Mouse (Mus musculus) mouse embryonic stem cell (cell line): ENCODE measurements around the gene Kcnk18.

ENCODE experiments used
- in situ Hi-C, 2 experiments: fragments of 300-500 bp; cut with MboI; formaldehyde crosslinking; loops; 1 replicate in 1 of 2; 3 replicates in 1 of 2; pipeline ENCODE4 v1.14.3; 2019 to 2020; ENCODE audit warnings: low sequenced_read_pairs in 2 of 2, low pct_unique_long_range_greater_than_20kb in 1 of 2, mixed read lengths in 1 of 2; ENCODE audit not compliant: unreplicated experiment in 1 of 2

The Kcnk18 gene

DNA sequence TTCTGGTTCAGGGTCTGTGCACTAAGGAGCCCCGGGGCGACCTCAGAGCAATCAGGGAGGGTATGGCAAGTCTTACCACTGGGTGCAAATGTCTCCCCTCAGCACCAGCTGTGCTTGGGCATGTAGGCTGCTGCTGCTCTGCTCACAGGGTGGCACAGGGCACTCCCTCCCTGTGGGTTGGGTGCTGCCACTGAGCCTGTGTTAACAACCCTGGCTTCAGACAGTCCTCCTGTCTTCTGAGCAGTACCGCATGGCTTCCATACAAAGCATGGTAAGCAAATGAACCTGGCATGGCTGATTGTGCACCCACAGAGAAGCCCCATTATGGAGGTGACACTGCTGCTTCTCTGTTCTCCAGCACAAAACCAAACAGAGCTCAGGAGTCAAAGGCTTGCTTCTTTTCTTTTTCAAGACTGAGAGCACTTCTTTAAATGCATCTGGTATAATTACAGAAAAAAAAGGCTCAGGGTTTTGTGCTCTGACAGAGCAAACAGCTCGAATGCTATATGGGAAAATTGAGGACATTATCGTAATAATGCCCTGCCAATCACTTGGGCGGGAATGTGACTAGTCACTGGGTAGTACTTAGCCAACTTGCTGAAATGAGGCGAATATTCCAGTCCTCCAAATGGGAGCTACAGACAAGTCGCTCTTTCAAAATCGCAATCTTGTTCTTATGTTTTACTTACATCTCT, 46.0 kb downstream of the Kcnk18 start:
- in situ Hi-C loops: no loop called here

DNA sequence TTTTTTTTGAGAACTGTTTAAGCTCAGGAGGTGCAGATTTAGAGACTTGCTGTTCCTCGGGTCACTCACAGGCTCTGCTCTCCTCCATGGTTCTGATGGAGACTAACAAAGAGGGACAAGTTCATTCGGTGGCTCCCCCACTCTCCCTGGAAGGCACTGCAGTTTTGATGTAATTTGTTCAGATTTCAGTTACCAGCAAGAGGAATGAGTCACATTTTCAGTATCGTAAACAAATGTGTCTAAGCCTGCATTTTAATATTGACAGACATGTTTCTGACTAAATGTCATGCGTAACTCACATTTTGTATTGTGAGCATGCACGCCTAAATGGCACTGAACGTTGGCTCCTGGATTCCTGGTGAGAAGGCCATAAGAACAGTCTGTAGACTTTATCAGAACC, 46.9 kb downstream of the Kcnk18 start:
- in situ Hi-C loops: no loop called here

DNA sequence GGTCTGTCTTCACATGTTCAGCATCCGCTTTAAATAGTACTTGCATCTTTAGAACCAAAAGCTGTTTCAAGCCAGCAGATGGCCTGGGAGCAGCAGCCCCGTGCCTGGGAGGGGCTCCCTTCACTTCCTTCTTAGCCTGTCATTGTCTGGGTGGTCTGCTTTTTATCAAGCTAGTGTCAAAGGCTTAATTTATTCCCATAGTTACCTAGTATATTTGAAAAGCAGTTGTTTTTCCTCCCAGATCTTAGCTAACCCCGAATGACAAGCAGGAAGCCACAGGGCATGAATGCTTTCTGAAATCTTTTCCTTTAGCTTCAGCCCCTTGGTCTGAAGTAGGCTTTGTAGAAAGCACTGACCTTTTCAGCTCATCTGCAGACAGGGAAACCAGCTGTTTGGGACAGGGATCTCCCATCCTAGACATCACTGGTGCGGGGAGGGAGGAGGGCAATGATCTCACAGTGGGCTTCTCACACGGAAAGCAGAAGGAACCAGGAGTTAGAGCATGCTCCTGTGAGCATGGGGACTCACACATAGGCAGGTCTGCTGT, 48.5 kb downstream of the Kcnk18 start:
- in situ Hi-C loops: no loop called here

DNA sequence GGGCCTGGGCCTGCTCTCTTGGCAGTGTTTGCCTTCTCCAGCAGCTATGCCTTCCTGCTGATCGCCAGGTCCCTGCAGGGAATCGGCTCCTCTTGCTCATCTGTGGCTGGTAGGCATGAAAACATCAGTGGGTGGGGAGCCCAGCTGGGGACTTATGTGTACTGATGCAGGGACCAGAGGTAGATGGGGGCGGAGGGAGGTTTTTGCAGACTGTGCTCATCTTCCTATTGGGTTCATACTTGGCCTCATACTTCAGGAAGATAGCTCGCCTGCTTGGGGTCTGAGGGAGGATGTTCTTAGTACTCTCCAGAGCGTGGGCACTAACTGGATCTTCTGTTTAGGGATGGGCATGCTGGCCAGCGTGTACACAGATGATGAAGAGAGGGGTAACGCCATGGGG, 54.2 kb downstream of the Kcnk18 start:
- in situ Hi-C loops: no loop called here

DNA sequence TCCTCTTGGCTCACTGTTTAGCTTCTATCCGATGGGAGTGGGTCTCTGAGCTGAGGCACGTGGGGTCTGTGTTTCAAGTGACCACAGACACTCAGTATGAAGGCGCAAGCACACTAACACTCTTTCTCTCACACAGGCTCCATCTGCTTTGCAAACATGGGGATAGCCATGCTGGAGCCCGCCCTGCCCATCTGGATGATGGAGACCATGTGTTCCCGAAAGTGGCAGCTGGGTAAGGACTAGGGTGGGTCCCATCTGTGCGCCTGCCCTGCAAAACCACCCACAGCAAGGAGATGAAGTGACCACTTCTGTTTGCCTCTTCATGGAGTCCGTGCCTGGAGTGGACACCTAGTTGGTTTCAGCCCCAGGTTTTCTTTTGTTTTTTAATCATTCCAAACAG, 57.3 kb downstream of the Kcnk18 start:
- in situ Hi-C loops: no loop called here

DNA sequence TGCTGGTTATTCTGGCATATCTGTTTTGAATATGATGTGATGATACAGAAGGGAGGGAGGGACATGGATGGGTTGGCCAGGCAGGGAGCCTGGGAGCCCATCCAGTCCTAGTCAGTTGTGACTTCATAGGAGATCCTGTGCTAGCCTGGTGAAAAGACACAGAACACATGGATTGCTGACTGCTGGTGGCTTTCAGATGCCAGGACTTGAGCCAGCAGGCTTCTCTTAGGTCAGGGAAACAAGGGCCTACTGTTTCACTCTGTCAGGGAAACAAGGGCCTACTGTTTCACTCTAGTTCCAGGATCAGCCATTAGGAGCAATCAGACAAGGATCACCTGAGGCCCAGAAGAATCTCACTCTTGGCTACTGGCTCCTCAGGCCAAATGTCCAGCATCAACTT, 61.8 kb downstream of the Kcnk18 start:
- in situ Hi-C loops: no loop called here

DNA sequence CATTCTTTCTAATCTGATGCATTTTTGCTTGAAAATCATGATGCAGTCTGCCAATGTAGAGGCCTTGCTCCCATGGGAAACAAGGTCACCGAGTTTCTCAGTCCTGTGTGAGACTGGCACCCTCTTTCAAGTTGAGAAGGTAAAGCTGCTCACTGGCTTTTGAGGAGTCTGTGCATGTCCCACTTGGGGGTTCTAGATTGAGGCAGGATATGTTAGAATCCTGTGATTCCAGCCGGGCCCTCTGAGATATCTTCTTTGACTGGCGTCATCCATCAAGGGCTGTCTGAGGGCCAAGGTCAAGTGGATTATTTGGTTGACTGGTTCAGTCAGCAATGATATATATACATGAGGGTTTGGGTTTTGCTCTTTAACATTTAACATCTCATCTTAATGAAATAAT, 63.0 kb downstream of the Kcnk18 start:
- in situ Hi-C loops: no loop called here
